Mouse (Mus musculus): ENCODE data around the gene Grik4.
A peak's percentile ranks its signal among the peaks of the same experiment; 100 is the strongest.

Grik4 gene

DNA sequence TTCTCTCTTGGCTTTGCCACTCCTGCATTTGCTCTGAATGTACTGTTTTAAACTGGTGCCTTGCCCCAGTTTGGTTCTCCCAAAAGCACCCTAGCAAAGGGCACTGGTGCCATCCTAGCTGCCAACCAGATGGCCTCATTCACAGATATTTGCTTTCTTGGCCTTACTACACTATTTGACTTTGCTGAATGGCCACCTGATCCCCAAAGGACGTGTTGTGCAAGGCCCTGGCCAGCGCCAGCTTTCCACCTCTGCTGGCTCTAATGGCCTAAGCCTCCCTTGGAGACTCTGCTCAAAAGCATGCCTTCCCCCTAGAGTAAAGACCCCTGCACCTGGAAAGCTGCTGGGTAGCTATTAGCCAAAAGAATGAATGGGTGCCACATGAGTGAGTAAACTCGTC, 194.1 kb downstream of the Grik4 start:
- no peak for DNase-seq (ENCODE audit: low read depth, low spot score)

DNA sequence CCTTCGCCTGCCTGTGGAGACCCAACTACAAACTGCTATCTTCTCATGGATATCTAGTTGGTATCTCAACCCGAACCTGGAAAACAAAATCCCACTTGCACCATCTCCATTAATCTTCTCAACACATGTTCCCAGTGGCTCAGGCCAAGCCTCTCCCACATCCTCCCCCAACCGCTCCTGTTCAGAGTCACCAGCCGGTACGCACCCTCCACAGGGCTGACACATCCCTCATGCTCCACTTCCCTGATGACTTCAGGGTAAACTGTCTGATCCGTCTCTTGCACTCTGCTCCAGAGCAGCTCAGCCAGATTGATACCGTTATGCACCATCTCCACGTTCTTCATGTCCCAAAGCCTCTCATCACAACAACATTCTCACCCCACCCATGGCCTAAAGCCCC, 198.3 kb downstream of the Grik4 start:
- no peak for DNase-seq (ENCODE audit: low read depth, low spot score)

GRCm38 (mm10) chr9:42742385-42742784, 201.9 kb downstream of the Grik4 start:
- DNase-seq (ENCODE audit: low read depth, low spot score) = no peak

DNA sequence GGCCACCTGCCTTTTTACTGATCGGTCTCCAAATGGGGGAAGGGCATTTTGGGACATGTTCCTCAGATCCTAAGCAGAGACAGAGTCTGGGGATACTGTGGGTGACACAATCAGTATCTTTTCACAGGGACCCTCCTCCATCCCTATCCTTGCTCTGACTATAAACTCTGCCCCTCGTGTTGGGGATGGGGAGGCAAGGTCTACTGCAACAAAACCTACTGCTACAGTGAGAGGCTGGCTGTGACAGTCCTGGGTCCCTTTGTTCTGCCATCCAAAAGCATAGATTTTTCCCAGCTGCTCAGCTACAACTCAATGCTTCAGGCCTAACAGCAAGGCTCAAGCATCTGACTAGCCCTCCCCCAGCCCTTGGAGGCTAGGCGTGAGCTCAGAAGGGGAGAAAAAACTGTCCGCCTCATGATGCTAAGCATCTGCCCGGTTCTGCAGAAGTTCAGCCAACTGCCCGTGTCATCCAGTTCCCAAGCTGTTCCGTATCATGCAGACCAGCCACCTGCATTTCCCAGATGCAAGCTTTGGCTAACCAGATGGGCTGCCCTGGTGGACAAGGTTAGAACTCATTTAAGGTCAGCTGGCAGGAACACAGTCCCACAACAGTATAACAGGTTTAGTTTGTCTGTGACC, 207.5 kb downstream of the Grik4 start:
- DNase-seq (ENCODE audit: low read depth, low spot score) = no peak

GRCm38 (mm10) chr9:42735086-42735485, 209.2 kb downstream of the Grik4 start:
- DNase-seq (ENCODE audit: low read depth, low spot score) = no peak

GRCm38 (mm10) chr9:42732731-42733318, 211.5 kb downstream of the Grik4 start:
- DNase-seq (ENCODE audit: low read depth, low spot score) = no peak

DNA sequence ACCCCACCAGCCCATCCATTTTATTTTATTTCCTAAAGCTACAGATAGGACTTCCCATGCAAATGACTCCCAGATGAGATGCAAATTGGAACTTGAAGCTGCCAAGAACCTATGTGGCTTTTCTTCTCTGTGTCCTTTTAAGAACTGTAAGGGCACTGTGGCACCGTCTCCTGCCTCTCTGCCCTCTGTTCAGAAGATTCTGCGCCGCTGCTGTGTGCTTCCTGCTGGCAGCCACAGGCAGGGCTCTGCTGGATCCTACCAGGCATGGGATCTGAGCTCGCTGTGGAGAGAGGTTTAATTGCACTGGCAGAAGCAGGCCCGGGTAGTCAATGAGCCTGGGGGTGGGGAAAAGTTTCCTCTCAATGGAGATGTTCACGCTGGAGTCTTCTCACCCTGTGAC, 215.8 kb downstream of the Grik4 start:
- DNase-seq (ENCODE audit: low read depth, low spot score) = no peak

GRCm38 (mm10) chr9:42727661-42728060, 216.6 kb downstream of the Grik4 start:
- no peak for DNase-seq (ENCODE audit: low read depth, low spot score)

GRCm38 (mm10) chr9:42727186-42727585, 217.1 kb downstream of the Grik4 start:
- DNase-seq (ENCODE audit: low read depth, low spot score) = no peak

- DNase-seq (ENCODE audit: low read depth, low spot score) = no peak
Measured at GRCm38 (mm10) chr9:42724099-42724498, 220.2 kb downstream of the Grik4 start.

DNA sequence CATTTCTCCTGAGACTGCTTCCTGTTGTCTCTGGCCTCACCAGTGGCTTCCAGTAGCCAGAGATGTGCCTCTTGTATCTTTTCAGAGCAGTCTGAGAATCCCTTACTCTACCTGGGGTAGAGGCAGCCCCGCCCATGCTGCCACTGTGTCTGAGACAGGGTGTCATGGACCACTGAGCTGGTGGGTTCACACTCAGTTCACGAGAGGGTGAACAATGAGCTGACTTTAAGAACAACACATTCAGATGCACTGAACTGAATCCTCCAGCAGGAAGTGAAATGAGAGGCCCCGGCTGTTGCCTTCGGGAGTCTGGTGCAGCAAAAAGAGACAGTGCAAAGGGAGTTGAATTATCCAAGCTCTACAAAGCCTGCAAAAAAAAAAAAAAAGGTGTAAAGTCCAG, 221.8 kb downstream of the Grik4 start:
- DNase-seq (ENCODE audit: low read depth, low spot score) = no peak

DNA sequence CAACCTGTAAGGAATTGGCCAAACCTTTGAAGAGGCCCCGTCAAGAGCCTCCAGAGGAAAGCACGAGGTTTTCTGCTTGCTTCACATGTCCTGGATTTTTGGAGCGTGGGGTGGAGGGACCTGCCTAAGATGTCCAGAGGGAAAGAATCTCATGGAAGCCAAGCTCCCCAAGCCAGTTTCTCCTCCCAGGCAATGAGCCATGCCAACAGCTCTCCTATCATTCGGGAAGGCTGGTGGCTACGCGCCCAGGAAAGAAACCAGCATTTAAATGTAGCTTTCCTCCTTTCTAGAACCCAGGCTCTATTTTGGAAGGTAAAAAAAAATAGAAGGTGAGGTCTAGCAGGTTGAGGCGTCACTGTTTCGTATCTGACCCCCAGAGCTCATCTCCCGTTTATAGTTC, 222.6 kb downstream of the Grik4 start:
- DNase-seq (ENCODE audit: low read depth, low spot score) = no peak

GRCm38 (mm10) chr9:42721146-42721545, 223.1 kb downstream of the Grik4 start:
- no peak for DNase-seq (ENCODE audit: low read depth, low spot score)

DNA sequence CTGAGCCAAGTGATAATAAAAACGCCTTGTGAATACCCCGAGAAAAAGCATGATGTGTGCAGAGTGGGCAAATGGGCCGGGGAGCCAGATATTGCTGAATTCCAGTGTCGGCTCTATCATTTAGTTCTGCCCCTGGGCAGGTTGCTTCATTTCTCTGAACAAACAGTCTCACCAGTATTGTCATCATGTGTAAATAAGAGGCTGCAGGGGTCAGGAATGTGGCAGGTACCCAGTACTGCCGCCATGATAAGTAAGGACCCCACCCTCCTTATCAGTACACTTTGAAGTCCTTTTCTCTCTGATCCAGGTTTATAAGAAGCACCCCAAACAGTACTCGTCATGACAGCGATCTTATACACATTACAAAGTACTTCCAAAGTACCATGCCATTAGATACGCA, 230.4 kb downstream of the Grik4 start:
- DNase-seq (ENCODE audit: low read depth, low spot score) = no peak

DNA sequence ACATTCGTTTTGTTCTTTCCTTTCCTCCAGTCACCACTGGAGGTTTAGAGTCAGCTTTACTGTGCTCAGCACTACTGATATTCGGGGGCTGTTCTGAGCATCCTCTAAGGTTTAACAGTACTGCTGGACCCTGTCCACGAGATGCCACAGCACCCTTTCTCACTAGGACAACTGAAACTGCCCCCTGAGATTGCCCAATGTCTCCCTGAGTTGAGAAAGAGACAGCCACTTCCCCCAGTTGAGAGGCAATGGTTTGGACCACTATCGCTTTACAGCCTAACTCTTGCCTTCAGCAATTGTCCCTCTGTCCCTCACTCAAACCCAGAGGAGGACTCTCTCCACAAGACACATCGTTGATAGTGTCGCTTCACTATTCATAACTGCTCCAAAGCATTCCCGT, 238.4 kb downstream of the Grik4 start:
- DNase-seq (ENCODE audit: low read depth, low spot score) = no peak

DNA sequence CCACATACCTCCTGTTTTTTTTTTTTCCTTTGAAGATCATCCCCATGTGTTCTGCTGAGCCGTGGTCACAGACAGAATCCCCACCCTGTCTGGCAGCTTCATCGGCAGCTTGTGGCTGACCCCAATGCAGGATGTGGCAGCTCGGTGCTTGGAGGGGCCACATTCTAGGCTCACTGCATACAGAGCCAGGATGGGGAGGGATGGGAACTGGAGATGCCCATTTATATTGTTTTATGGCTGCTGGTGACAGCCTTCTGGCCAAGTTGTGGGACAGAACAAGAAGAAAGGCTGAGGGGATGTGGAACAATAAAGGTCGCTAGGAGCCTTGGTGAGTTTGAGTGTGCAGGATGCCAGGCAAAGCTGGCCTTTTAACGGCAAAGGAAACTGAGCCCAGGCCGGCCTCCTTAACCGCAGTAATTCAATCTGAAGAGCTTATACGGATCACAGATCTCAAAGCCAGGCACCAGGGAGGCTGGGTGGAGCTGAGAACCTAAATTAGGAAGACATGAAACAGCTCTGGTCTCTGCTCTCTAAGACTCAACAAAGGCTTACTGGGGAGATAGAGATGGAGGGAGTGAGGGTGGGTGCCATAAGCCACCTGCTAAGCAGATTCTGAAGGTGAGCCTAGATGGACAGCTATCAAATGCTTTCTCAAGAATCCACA, 241.0 kb downstream of the Grik4 start:
- DNase-seq (ENCODE audit: low read depth, low spot score) = no peak

DNA sequence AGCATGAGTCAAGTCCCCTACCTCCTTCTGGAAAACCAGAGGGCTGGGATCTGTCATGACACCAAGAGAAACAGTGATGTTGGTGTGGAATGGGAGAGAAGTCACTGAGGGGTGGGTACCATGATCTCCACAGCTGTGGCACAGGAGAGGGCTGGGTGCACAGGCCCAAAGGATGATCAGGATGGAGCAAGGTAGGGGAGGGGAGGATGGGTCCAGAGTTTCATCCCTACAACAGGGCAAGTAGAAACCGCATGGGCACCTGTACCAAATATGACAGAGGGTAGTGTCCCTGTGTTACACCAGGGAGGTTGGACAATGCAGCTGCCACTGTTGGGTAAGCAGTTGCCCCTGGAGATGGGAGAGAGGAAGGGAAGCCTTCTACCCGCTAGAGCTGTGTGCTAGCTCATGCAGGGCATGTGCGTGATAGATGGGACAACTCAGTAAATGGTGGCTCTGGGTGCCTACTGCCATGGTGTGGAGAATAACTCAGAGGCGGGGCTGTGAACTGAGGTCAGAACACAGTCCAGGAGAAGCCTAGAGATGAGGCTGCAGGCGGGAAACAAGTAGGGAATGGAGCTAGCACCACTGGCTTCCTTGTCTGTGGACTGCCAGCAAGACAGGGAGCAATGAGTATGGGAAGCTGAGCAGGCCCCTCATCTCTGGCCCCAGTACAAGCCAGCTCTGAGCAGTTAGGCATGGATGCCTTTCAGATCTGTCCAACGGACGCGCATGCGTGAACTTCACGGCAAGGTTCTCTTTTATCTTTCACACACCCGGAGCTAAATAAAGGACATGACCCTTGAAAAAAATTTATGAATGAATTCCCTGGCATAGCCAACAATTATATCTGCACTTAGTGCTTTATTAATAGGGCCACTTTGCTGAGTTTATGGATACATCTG, 241.8 kb downstream of the Grik4 start:
- DNase-seq (ENCODE audit: low read depth, low spot score) = no peak

- DNase-seq (ENCODE audit: low read depth, low spot score) = no peak
Measured at GRCm38 (mm10) chr9:42701729-42702128, 242.6 kb downstream of the Grik4 start.

- DNase-seq (ENCODE audit: low read depth, low spot score) = no peak
Measured at GRCm38 (mm10) chr9:42693024-42693423, 251.3 kb downstream of the Grik4 start.

GRCm38 (mm10) chr9:42688143-42688542, 256.1 kb downstream of the Grik4 start:
- DNase-seq (ENCODE audit: low read depth, low spot score) = peak; percentile 62

DNA sequence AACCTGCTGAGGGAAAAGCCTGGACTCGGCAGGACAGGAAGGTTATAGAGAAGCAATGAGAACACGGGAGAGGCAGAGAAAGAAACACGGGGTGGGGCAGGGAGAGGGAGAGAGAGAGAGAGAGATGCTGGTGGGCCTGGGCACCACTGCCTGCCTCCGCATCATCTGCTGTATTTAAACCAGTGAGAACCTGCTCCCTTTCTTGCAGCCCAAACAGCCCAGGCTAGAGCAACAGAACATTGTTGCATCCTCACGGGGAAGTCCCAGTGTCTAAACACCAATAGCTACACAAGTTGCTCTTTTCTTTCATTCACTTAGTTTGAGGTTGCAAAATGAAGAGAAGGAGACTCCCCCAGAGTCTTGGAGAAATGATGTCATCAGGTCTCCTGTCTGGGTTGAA, 258.2 kb downstream of the Grik4 start:
- DNase-seq (ENCODE audit: low read depth, low spot score) = no peak

DNA sequence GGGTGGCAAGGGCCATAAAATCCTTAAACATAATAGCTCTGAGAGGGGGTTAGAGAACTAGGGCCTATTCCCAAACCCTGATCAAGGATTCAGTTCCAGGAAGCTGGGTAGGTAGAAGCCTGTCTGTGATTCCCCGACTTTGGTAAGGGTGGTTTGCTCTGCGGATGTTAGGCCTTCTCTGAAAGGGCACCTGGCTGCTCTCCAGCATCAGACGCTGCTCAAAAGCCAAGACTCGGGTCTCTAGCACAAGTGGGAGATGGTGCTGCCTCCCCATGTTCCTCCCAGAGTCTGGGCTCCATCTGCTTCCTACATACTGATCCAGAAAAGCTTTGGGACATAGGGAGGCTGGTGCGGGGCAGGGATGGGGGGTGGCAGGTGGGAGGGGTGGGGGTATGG, 270.3 kb downstream of the Grik4 start:
- no peak for DNase-seq (ENCODE audit: low read depth, low spot score)

Data from ES-CJ7 (cell line).